Mouse (Mus musculus): ENCODE data around the gene Lrrc1.

Lrrc1 gene

GRCm38 (mm10) chr9:77461371-77461915, 83.2 kb downstream of the Lrrc1 start:
- no peak for DNase-seq

GRCm38 (mm10) chr9:77460408-77460807, 84.3 kb downstream of the Lrrc1 start:
- DNase-seq = no peak

- no peak for DNase-seq
Observed at GRCm38 (mm10) chr9:77459365-77459764, 85.3 kb downstream of the Lrrc1 start.

GRCm38 (mm10) chr9:77456169-77456826, 88.4 kb downstream of the Lrrc1 start:
- DNase-seq = peak; percentile 39

- no peak for DNase-seq
Observed at GRCm38 (mm10) chr9:77455439-77456168, 89.1 kb downstream of the Lrrc1 start.

- DNase-seq = no peak
Observed at GRCm38 (mm10) chr9:77452046-77452807, 92.4 kb downstream of the Lrrc1 start.

GRCm38 (mm10) chr9:77450447-77450846, 94.2 kb downstream of the Lrrc1 start:
- no peak for DNase-seq

- DNase-seq = no peak
Observed at GRCm38 (mm10) chr9:77444876-77445275, 99.8 kb downstream of the Lrrc1 start.

GRCm38 (mm10) chr9:77439371-77439770, 105.3 kb downstream of the Lrrc1 start:
- no peak for DNase-seq

GRCm38 (mm10) chr9:77438836-77439271, 105.8 kb downstream of the Lrrc1 start:
- no peak for DNase-seq

GRCm38 (mm10) chr9:77437131-77437530, 107.5 kb downstream of the Lrrc1 start:
- DNase-seq = no peak

GRCm38 (mm10) chr9:77434965-77435364, 109.7 kb downstream of the Lrrc1 start:
- no peak for DNase-seq

GRCm38 (mm10) chr9:77433476-77433875, 111.2 kb downstream of the Lrrc1 start:
- DNase-seq = no peak

- no peak for DNase-seq
Observed at GRCm38 (mm10) chr9:77432030-77432429, 112.6 kb downstream of the Lrrc1 start.

GRCm38 (mm10) chr9:77430413-77431087, 114.1 kb downstream of the Lrrc1 start:
- DNase-seq = no peak

GRCm38 (mm10) chr9:77429230-77430015, 115.2 kb downstream of the Lrrc1 start:
- DNase-seq = no peak

GRCm38 (mm10) chr9:77428748-77429140, 115.9 kb downstream of the Lrrc1 start:
- DNase-seq = no peak

GRCm38 (mm10) chr9:77428115-77428747, 116.4 kb downstream of the Lrrc1 start:
- DNase-seq = no peak

- DNase-seq = no peak
Observed at GRCm38 (mm10) chr9:77427292-77428114, 117.2 kb downstream of the Lrrc1 start.

- DNase-seq = no peak
Observed at GRCm38 (mm10) chr9:77426110-77426509, 118.6 kb downstream of the Lrrc1 start.

- no peak for DNase-seq
Observed at GRCm38 (mm10) chr9:77425553-77425952, 119.1 kb downstream of the Lrrc1 start.
